Mouse (Mus musculus) neural tube, embryonic 15.5 days (tissue): ENCODE measurements around the gene H2-Ab1. TPM values are rescaled to one million over a fixed set of nuclear protein-coding genes. Genes with fewer than 3 reads are reported as not detected.

Source experiments
- ATAC-seq: fragments of 200-750 bp; cut with Nextera tagmentation; 2 replicates; pipeline ENCODE4 v1.8.0; 2017; ENCODE audit warnings: mild to moderate bottlenecking, moderate TSS enrichment, moderate library complexity; ENCODE audit not compliant: low FRiP score
- H3K27ac ChIP-seq: fragments of 300-500 bp; sonication (generic); replicated peaks from 2 replicates; pipeline ENCODE4 v1.5.1; 2015; ENCODE audit warnings: mild to moderate bottlenecking, inconsistent platforms
- H3K27me3 ChIP-seq: fragments of 300-500 bp; sonication (generic); replicated peaks from 2 replicates; pipeline ENCODE4 v1.6.1; 2015; ENCODE audit warnings: inconsistent platforms
- H3K36me3 ChIP-seq: fragments of 300-500 bp; sonication (generic); 2 replicates; pipeline ENCODE4 v1.6.1; 2015; ENCODE audit warnings: inconsistent platforms
- H3K4me1 ChIP-seq: fragments of 300-500 bp; sonication (generic); 2 replicates; pipeline ENCODE4 v1.6.1; 2015; ENCODE audit warnings: inconsistent platforms
- H3K4me2 ChIP-seq: fragments of 300-500 bp; sonication (generic); 2 replicates; pipeline ENCODE4 v1.6.1; 2015; ENCODE audit warnings: inconsistent platforms, mild to moderate bottlenecking, moderate library complexity
- H3K4me3 ChIP-seq: fragments of 300-500 bp; sonication (generic); replicated peaks from 2 replicates; pipeline ENCODE4 v1.5.1; 2015; ENCODE audit warnings: mild to moderate bottlenecking, inconsistent platforms
- H3K9ac ChIP-seq: fragments of 300-500 bp; sonication (generic); replicated peaks from 2 replicates; pipeline ENCODE4 v1.6.1; 2015; ENCODE audit warnings: mild to moderate bottlenecking, inconsistent platforms
- H3K9me3 ChIP-seq: fragments of 300-500 bp; sonication (generic); replicated peaks from 2 replicates; pipeline ENCODE4 v1.6.1; 2016; ENCODE audit warnings: inconsistent platforms
- WGBS: fragments of 180-500 bp; shearing (Covaris S2); methylation state at CpG from one replicate; pipeline ENCODE4 v1.1.7; 2015; ENCODE audit warnings: mixed read lengths; 5-methylcytosine and 5-hydroxymethylcytosine counted together
- polyA plus RNA-seq: library from polyadenylated mRNA; unstranded; fragments of >200 nt; fragmentation: Nextera tagmentation; extraction: Ambion mirVana; gene quantifications from 2 replicates; pipeline ENCODE4 v1.2.1, GENCODE M21; 2015

H2-Ab1 gene
- polyA plus RNA-seq, 1 experiment from 2014 or later = 1.4 TPM

GRCm38 (mm10) chr17:34240366-34240765 lies 17.1 kb upstream of the H2-Ab1 start:
- Histone ChIP-seq H3K9ac (no peak overlapping the region), H3K4me2 (no peak overlapping the region), H3K27ac (no peak overlapping the region), H3K9me3 (no peaks in the 10 kb centered on the region; the same call in 1 of the 2 replicates), H3K36me3 (no peaks in the 10 kb centered on the region), H3K4me3 (no peak overlapping the region), H3K4me1 (no peaks in the 10 kb centered on the region), H3K27me3 (no peaks in the 10 kb centered on the region)
- ATAC-seq = no peak
- 73% methylated on average over 3 of the region's 3 CpGs for WGBS

- no peaks in the 10 kb centered on the region; the same call in 1 of the 2 replicates for H3K9me3 ChIP-seq
- no peak overlapping the region for H3K9ac ChIP-seq
- no peaks in the 10 kb centered on the region for H3K27me3 ChIP-seq
- no peak overlapping the region for H3K27ac ChIP-seq
- no peaks in the 10 kb centered on the region for H3K36me3 ChIP-seq
- 84% methylated on average over 6 of the region's 6 CpGs for WGBS
- H3K4me3 ChIP-seq = no peak overlapping the region
- no peak overlapping the region for H3K4me2 ChIP-seq
- ATAC-seq = no peak
- H3K4me1 ChIP-seq = no peaks in the 10 kb centered on the region
Measured at GRCm38 (mm10) chr17:34240916-34241315, 16.6 kb upstream of the H2-Ab1 start.

GRCm38 (mm10) chr17:34244656-34245055 lies 12.8 kb upstream of the H2-Ab1 start:
- Histone ChIP-seq H3K36me3 (no peaks in the 10 kb centered on the region), H3K27ac (no peak overlapping the region), H3K4me1 (no peaks in the 10 kb centered on the region), H3K9ac (no peak overlapping the region), H3K9me3 (no peaks in the 10 kb centered on the region; the same call in 1 of the 2 replicates), H3K4me2 (no peak overlapping the region), H3K27me3 (no peaks in the 10 kb centered on the region), H3K4me3 (no peak overlapping the region)
- WGBS = 80% methylated on average over 4 of the region's 4 CpGs
- no peak for ATAC-seq

GRCm38 (mm10) chr17:34247047-34247446 lies 10.4 kb upstream of the H2-Ab1 start:
- Histone ChIP-seq H3K4me2 (no peak overlapping the region), H3K36me3 (no peaks in the 10 kb centered on the region), H3K9ac (no peak overlapping the region), H3K4me1 (no peaks in the 10 kb centered on the region), H3K27me3 (no peaks in the 10 kb centered on the region), H3K27ac (no peak overlapping the region), H3K4me3 (no peak overlapping the region), H3K9me3 (no peaks in the 10 kb centered on the region; the same call in 1 of the 2 replicates)
- no peak for ATAC-seq
- WGBS = 94% methylated on average over 3 of the region's 3 CpGs

- no peak for ATAC-seq
- Histone ChIP-seq H3K9ac (no peak overlapping the region), H3K27me3 (no peaks in the 10 kb centered on the region), H3K36me3 (no peaks in the 10 kb centered on the region), H3K27ac (no peak overlapping the region), H3K4me2 (no peak overlapping the region), H3K4me1 (no peaks in the 10 kb centered on the region), H3K4me3 (no peak overlapping the region), H3K9me3 (no peaks in the 10 kb centered on the region)
- 61% methylated on average over 2 of the region's 2 CpGs for WGBS
Measured at GRCm38 (mm10) chr17:34248764-34249163, 8.7 kb upstream of the H2-Ab1 start.

- Histone ChIP-seq H3K4me1 (no peaks in the 10 kb centered on the region), H3K9ac (no peak overlapping the region), H3K4me2 (no peak overlapping the region), H3K4me3 (no peak overlapping the region), H3K9me3 (no peaks in the 10 kb centered on the region), H3K36me3 (no peaks in the 10 kb centered on the region), H3K27ac (no peak overlapping the region), H3K27me3 (no peaks in the 10 kb centered on the region)
- WGBS = 42% methylated on average over 3 of the region's 3 CpGs
- no peak for ATAC-seq
Measured at GRCm38 (mm10) chr17:34249361-34249760, 8.1 kb upstream of the H2-Ab1 start.

- no peak for ATAC-seq
- no peak overlapping the region for H3K4me3 ChIP-seq
- H3K4me1 ChIP-seq = no peaks in the 10 kb centered on the region
- H3K27me3 ChIP-seq = no peaks in the 10 kb centered on the region
- H3K9ac ChIP-seq = no peak overlapping the region
- WGBS = 20% methylated on average over 4 of the region's 4 CpGs
- no peaks in the 10 kb centered on the region for H3K36me3 ChIP-seq
- H3K27ac ChIP-seq = no peak overlapping the region
- no peak overlapping the region for H3K4me2 ChIP-seq
- H3K9me3 ChIP-seq = no peaks in the 10 kb centered on the region
Measured at GRCm38 (mm10) chr17:34249878-34250277, 7.6 kb upstream of the H2-Ab1 start.

GRCm38 (mm10) chr17:34251666-34252065 lies 5.8 kb upstream of the H2-Ab1 start:
- H3K36me3 ChIP-seq = no peaks in the 10 kb centered on the region
- 52% methylated on average over 4 of the region's 4 CpGs for WGBS
- no peaks in the 10 kb centered on the region for H3K9me3 ChIP-seq
- no peak overlapping the region for H3K4me2 ChIP-seq
- no peak for ATAC-seq
- H3K4me3 ChIP-seq = no peak overlapping the region
- no peak overlapping the region for H3K27ac ChIP-seq
- H3K27me3 ChIP-seq = no peaks in the 10 kb centered on the region
- no peaks in the 10 kb centered on the region for H3K4me1 ChIP-seq
- no peak overlapping the region for H3K9ac ChIP-seq

- ATAC-seq = no peak
- WGBS = 90% methylated on average over 5 of the region's 5 CpGs
Measured at GRCm38 (mm10) chr17:34256501-34256900, 988 bp upstream of the H2-Ab1 start.

GRCm38 (mm10) chr17:34260551-34260950 lies 3.1 kb downstream of the H2-Ab1 start:
- Histone ChIP-seq H3K36me3 (no peaks in the 10 kb centered on the region), H3K4me3 (no peak overlapping the region), H3K9me3 (no peaks in the 10 kb centered on the region), H3K27ac (no peak overlapping the region), H3K27me3 (peaks cover 28% of the 10 kb centered on the region), H3K4me1 (peaks cover 27% of the 10 kb centered on the region), H3K9ac (no peak overlapping the region), H3K4me2 (no peak overlapping the region)
- WGBS = 69% methylated on average over 5 of the region's 5 CpGs
- no peak for ATAC-seq

More at GRCm38 (mm10) chr17:34256501-34256900, 988 bp upstream of the H2-Ab1 start:
- no peak overlapping the region for H3K4me3 ChIP-seq
- H3K36me3 ChIP-seq = no peaks in the 10 kb centered on the region
- H3K27me3 ChIP-seq = peaks cover 6% of the 10 kb centered on the region; the same call in 1 of the 2 replicates
- H3K9me3 ChIP-seq = no peaks in the 10 kb centered on the region
- no peak overlapping the region for H3K4me2 ChIP-seq
- H3K27ac ChIP-seq = no peak overlapping the region
- H3K4me1 ChIP-seq = peaks cover 3% of the 10 kb centered on the region; the same call in 1 of the 2 replicates
- H3K9ac ChIP-seq = no peak overlapping the region

GRCm38 (mm10) chr17:34261502-34261901 lies 4.0 kb downstream of the H2-Ab1 start:
- H3K4me1 ChIP-seq = peaks cover 27% of the 10 kb centered on the region

GRCm38 (mm10) chr17:34263068-34263467 lies 5.6 kb downstream of the H2-Ab1 start:
- Histone ChIP-seq H3K4me1 (peaks cover 27% of the 10 kb centered on the region), H3K9me3 (no peaks in the 10 kb centered on the region), H3K4me2 (peak overlapping the region; percentile 93), H3K36me3 (no peaks in the 10 kb centered on the region), H3K27ac (no peak overlapping the region), H3K27me3 (peaks cover 29% of the 10 kb centered on the region), H3K9ac (no peak overlapping the region; the same call in 1 of the 2 replicates), H3K4me3 (peak overlapping the region; percentile 40)
- ATAC-seq = peak; percentile 81
- 1% methylated on average over 8 of the region's 8 CpGs for WGBS

More at GRCm38 (mm10) chr17:34261502-34261901, 4.0 kb downstream of the H2-Ab1 start:
- peak; percentile 73 for ATAC-seq
- Histone ChIP-seq H3K4me3 (no peak overlapping the region), H3K27me3 (peaks cover 29% of the 10 kb centered on the region), H3K4me2 (no peak overlapping the region), H3K27ac (no peak overlapping the region), H3K9me3 (no peaks in the 10 kb centered on the region), H3K9ac (no peak overlapping the region), H3K36me3 (no peaks in the 10 kb centered on the region)
- 29% methylated on average over 4 of the region's 4 CpGs for WGBS
